Mouse (Mus musculus): Measurements from ENCODE around the gene Nanos3. TPM values are rescaled to one million over a fixed set of nuclear protein-coding genes. Genes with fewer than 3 reads are reported as not detected.

Gene Nanos3
- total RNA-seq, 2 experiments from 2014 or later: 1.4 to 2.4 TPM

DNA sequence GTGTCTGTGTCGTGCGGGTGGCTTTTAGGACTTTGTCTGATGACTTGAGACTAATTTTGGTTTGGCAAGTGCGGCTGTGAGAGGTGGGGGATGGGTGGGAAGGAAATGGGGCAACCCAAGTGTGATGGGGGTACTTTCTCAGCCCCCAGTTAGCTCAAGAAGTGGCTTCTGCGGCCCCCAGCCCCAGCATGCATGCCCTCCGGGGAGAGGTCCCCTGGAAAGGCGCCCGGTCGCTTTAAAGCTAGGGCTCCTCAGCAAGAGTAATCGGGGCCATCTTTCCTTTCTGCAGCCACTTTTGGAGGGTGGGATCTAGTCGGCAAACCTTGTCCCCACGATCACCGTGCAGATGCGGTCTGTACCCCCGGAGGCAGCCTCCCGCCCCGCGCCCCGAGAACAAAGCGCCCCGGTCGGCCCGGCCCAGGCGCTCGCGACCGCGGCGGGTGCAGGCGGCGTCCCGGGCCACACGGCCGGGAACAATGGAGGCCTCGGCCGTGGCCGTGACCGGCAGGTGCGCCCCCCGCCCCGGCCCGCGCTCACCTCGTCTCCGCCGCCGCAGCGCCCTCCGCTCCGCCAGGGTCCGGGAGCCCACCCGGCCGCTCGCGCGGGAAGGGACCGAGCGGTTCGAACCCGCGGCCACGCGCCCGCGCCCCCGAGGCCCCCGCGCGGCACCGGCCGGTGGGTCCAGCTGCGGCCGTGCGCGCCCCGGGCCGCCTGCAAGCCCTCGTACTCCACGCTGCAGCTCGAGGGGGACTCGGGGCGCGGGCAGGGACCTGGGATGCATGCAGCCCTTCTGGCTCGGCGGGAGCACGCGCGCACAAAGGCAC, 1.5 kb downstream of the Nanos3 start:
- peak; percentile 51 for DNase-seq

DNA sequence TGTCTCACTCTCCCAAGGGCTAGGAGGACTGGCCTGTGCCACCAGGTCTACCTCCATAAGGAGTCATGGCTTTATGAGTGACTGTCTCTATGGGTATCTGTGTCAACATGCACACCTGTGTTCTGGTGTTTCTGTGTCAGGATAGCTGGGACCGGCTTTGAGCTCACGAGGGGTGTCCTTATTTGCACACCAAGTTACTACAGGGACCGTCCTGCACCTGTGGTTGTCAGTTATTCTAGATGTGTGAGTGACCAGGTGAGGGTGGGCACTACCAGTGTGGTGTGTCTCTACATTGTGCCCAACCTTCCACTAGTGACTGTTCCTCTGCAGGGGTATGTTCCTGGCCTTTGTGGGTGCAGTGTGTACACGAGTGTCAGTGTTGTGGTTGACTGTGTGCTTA, 2.2 kb downstream of the Nanos3 start:
- no peak for DNase-seq

DNA sequence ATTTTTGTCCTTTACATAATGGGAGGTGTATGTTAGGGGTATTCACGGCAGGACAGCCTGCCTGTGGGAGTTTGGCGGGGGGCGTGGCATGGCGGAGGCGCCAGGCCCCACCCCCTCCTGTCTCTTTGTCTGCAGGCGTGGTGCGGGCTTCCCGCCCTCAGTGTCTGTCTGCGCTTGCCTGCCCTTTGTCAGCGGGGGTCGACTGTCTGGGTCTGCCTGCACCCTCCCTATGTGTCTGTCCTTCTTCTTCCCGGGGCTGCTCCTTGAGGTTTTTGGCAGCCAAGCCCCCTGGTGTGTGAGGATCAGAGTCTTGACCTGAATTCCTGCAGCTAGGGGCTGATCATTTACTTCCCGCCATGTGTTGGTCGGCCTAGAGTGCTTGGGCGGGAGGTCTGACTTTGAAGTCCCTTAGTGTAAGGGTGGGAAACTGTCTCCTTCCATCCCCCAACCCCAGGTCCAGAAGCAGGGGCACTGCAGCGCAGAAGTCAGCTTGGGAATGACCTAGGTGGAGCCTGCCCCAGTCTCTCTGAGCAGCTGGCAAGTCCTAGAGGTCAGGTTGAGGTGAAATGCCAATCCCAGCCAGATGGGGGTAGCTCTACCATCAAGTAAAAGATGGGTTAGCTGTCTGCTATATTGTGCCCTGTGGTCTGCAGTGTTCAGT, 4.4 kb downstream of the Nanos3 start:
- DNase-seq: peak; percentile 45

DNA sequence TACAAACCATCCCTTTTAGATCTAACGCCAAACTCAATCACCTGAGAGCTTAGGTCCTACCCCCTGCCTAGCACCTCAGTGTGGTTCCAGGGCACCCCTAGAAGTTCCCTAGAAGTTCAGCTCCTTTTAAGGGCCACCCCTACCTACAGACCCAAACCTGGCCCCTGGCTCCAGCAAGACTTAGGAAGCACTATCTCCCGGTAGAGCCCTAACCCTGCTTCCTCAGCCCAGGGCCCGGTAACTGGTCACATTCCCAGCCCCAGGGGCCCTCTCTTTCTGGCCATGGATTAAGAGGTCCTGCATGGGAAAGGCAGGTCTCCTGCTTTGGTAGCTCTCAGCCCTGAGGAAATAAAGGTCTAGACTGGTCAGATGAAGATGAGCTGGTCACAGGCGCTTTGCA, 5.1 kb downstream of the Nanos3 start:
- DNase-seq: no peak

GRCm38 (mm10) chr8:84178592-84178991, 6.4 kb downstream of the Nanos3 start:
- DNase-seq: no peak

DNA sequence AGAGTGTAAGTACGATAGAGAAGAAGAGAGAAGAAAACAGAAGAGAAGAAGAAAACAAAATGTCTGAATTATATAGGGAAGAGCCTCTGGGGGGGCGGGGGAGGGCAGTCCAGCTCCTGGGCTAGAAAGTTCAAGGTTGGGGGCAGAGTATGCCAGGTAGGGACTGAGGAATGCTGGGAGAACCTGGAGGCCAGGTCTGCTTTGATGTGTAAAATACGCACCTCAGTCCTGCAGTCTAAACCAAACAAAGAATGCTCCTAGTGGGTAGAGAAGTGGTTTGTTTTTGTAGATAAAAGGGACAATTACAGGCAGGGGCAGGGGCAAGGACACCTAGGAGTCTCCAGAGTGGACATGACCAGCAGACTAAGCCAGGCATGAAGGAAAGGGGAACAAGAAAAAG, 7.6 kb downstream of the Nanos3 start:
- no peak for DNase-seq

DNA sequence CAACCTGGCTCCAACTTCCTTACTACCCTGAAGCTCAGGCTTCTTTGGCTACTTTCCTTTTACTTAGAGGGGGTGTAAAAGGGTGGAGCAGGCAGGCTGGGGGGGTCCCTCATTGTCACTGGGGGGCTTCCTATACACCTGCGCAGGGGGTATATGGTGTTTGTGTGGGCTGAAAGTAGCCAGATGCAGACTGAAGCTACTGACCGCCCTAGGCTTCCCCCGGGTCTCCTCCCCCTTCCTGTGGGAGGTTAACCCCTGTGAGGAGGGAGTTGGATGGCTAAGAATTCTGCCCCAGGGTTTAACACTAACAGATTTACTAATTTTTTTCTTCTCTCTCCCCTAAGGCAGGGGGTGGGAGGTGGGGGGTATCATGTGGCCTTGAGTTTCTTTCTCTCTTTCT, 8.5 kb downstream of the Nanos3 start:
- no peak for DNase-seq

DNA sequence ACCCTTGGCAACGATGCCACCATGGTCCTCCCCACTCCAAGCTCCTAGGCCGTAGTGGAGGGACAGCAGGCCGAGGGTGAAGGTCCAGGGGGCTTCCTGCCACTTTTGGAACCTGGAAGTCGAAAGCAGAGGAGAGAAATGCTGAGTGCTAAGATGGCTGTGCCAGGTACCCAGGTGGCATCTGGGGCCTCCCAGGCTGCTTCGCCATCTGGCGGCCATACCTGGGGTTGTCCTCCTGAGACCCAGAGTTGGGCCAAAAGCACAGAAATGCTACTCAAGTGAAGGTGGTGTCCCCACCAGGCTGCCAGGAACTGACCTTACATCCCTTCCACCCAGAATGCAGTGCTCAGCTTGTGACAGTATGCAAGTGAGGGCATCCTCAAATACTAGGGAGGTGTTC, 11.2 kb downstream of the Nanos3 start:
- DNase-seq: no peak

- no peak for DNase-seq
These were observed 14.9 kb downstream of the Nanos3 start for GRCm38 (mm10) chr8:84170096-84170495.

GRCm38 (mm10) chr8:84167696-84168095, 17.3 kb downstream of the Nanos3 start:
- no peak for DNase-seq

GRCm38 (mm10) chr8:84157620-84158019, 27.4 kb downstream of the Nanos3 start:
- no peak for DNase-seq

DNA sequence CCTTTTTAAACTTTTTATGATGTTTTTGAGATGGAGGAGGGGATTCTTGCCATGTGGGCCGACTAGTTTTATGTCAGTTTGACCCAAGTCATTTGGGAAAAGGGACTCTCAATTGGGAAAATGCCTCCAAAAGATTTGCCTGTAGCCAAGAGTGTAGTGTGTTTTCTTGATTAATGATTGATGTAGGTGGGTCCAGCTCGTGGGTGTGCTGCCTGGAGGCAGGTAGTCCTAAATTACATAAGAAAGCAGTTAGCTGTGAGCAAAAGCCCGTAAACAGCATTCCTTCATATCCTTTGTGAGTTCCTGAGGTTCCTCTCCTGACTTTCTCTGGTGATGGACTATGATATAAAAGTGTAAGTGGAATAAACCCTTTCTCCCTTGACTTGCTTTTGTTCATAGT, 35.8 kb downstream of the Nanos3 start:
- no peak for DNase-seq

GRCm38 (mm10) chr8:84148531-84148850, 36.5 kb downstream of the Nanos3 start:
- DNase-seq: no peak

DNA sequence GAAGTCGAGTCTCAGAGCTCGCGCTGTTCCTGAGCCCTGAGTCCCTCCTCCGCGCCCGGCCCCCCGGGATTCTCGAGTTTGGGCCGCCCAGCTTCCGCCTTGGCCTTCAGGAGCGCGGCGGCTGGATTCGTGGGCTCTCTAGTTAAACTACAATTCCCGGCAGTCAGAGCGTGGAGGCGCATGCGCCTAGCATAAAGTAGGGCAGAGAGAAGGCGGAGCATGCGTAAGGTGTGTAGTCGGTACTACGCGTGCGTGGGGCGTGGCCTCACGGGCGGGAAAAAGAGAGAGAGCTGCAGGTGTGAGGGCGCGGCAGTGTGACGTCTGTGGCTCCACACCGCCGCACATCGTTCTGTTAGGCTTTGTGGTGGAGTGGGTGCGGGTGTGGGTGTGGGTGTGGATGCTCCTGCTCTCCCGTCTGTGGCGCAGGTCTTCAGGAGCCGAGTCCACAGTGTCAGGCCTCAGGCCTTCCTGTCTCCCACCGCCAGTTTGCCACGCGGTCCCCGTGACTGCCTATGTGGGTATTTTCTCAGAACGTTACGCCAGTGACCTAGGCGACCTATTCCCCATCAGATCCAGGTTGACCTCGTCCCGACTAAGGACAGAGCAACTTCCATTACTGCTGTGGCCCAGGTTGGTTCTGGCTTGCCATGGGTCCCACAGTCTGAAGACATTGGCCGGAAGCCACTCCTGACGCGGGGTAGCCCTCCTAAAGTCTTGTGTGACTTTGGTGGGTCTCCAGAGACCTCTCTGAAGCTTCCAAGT, 37.1 kb downstream of the Nanos3 start, which contains the start of the genes Cc2d1a and 4930432K21Rik:
Gene Cc2d1a, minus strand, starts transcription at position 168 of the 762 bp plus-strand sequence.
Gene 4930432K21Rik, plus strand, starts transcription at position 257 of the 762 bp plus-strand sequence.
- DNase-seq: peak; percentile 85

DNA sequence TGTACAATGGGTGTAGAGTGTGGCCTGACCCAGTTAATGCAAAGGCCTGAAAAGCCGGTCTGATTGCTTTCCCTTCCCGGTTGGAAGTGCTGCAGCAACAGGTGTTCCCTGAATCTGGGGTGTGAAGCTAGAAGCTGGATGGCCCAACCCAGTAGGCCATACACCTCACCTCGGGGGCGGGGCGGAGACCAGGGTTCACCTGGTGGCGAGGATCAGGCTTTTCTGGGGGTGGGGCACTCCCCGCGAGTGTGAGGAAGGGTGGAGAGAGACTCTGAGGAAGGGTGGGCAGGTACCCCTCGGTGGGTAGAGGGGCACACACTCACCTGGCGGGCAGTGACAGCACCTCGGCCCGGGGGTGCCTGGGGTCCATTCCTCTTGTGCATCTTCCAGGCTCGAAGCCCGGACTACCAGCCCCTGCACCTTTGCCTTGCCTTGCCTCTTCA, 37.7 kb downstream of the Nanos3 start:
- DNase-seq: no peak

- DNase-seq: no peak
These were observed 40.3 kb downstream of the Nanos3 start for GRCm38 (mm10) chr8:84144636-84145245.

GRCm38 (mm10) chr8:84140838-84141237, 44.2 kb downstream of the Nanos3 start:
- DNase-seq: no peak

GRCm38 (mm10) chr8:84137848-84138247, 47.2 kb downstream of the Nanos3 start:
- DNase-seq: no peak

DNA sequence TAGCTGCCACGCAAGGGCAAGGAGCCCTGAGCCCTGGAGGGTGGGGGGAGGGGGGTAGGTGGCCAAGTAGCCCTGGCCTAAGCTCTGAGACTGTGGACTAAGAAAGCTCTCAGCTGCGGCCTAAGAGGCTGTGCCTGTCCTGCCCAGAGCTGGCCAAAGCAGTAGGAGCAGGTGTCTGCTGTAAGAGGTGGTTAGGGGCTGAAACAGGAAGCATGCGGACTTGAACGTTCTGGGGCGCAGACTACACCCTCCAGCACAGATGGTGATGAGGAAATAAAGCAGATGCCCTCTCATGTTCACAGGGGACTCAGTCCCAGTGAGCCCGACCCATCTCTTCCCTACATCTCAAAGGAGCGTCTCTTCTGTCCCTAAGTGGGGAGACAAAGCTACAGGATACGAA, 52.8 kb downstream of the Nanos3 start:
- DNase-seq: no peak

DNA sequence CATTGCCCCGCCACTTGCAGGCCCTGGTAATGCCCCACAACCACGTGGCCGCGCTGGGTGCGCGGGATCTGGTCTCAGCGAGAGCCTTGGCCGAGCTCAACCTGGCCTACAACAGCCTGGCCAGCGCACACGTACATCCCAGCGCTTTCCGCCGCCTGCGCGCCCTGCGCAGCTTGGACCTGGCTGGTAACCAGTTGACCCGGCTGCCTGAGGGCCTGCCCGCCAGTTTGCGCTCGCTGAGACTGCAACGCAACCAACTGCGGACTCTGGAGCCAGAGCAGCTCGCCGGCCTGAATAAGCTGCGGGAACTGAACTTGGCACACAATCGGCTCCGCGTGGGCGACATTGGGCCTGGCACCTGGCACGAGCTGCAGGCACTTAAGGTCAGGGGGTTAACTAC, 54.2 kb downstream of the Nanos3 start:
- DNase-seq: no peak

DNA sequence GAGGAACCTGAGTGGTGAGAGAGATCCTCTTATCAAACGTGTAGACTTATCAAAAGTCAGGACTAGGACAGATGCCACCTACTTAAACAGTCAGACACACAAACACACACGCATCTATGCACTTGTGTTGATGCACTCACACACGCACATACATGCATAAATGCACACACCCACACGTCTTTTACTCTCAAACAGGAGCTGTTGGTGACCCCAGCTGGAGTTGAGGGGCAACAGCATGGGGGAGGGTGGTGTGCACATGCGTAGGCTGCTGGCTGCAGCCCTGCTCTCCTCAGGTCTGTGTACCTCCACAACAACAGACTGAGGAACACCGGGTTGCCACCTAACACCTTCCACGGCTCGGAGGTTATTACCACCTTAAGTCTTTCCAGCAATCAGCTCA, 56.7 kb downstream of the Nanos3 start:
- no peak for DNase-seq

- no peak for DNase-seq
These were observed 57.7 kb downstream of the Nanos3 start for GRCm38 (mm10) chr8:84127202-84127901.
